Mouse (Mus musculus) bone marrow macrophage, adult 2 months (primary cell): ENCODE measurements around the gene Ryr3.

Experiments used
- CTCF ChIP-seq: IDR thresholded peaks from 2 replicates; pipeline ENCODE4 v1.5.1; 2012; ENCODE audit warnings: low read depth, mild to moderate bottlenecking, low read length, moderate library complexity
- POLR2A ChIP-seq: IDR thresholded peaks from 2 replicates; pipeline ENCODE4 v1.6.1; 2012; ENCODE audit warnings: mild to moderate bottlenecking, low read depth, low read length, borderline replicate concordance

DNA sequence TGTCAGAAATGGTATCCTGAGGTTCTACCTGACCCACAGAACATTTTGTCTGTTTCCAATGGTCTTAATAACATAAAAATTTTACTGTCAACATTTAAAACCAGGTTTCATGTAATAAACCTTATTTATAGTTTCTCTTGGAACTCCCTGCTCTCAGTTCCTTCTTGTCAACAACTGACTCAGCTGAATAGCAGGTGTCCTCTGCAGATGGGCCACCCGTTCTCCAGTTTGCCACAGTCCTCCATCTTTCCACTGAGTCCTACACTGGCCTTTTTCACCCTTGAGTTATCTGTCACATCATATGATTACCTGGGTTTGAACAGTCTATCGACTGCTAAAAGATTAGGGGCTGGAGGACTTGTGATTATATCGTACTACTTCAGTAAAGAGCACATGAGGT lies 79.1 kb downstream of the Ryr3 start:
- TF ChIP-seq CTCF = no peak
- TF ChIP-seq POLR2A = no peak
